Comparison of ENCODE assay signal across 20 mouse cellular contexts in the genomic region with DNA sequence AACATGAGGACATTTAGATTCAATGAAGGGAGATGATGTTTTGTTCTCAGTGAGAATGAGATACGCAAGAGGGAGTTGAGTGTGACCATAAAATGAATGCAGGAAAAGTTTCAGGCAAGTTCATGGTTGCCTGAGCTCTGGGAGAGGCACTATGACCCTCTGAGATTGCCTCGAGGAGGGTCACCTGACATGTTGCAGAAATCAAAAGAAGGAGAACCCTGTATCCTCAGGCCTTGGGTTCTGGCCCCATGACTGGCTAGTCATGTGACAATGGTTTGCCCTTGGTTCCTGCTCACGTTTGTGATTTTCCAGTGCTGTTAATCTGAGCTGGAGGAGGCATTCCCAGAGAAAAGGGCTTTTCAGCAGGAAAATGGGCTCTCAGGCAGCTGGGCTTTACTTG.
A peak's percentile ranks its signal among the peaks of the same experiment; 100 is the strongest.
DNase-seq lines count a peak whose midpoint lies in the region; ATAC-seq and TF ChIP-seq lines count a peak whose summit lies in the region.
"Had no signal": no experiment of that assay in that cellular context is flagged by ENCODE, and none has a peak within 500 bp of the region (broad histone marks: within the 10 kb centered on the region; RNA-seq: fewer than 3 reads in every experiment).

No protein-coding gene starts in this region.

- H3K4me1 ChIP-seq in forebrain, postnatal 0 days (ENCODE audit: insufficient read depth): peaks cover 5% of the 10 kb centered on the region; the same call in 1 of the 2 replicates
- peaks cover 5% of the 10 kb centered on the region; the same call in 1 of the 2 replicates for H3K4me1 ChIP-seq in forebrain, embryonic 13.5 days
- no peaks in the 10 kb centered on the region for H3K4me1 ChIP-seq in kidney, embryonic 15.5 days
- H3K4me1 ChIP-seq: embryonic facial prominence, embryonic 13.5 days; heart, embryonic 10.5 days had no signal

- WGBS in forebrain, postnatal 0 days: 50% methylated on average over 3 of the region's 3 CpGs
- 40% methylated on average over 3 of the region's 3 CpGs for WGBS in forebrain, embryonic 13.5 days
- 46% methylated on average over 3 of the region's 3 CpGs for WGBS in kidney, embryonic 15.5 days

- no peaks in the 10 kb centered on the region for H3K36me3 ChIP-seq in forebrain, postnatal 0 days (ENCODE audit: insufficient read depth)
- no peaks in the 10 kb centered on the region for H3K36me3 ChIP-seq in forebrain, embryonic 13.5 days (ENCODE audit: poor library complexity, severe bottlenecking)
- no peaks in the 10 kb centered on the region for H3K36me3 ChIP-seq in kidney, embryonic 15.5 days
- H3K36me3 ChIP-seq: embryonic facial prominence, embryonic 13.5 days; forebrain, embryonic 12.5 days; heart, embryonic 10.5 days; hindbrain, embryonic 12.5 days had no signal

- no peak for DNase-seq in forebrain, postnatal 0 days
- peak; percentile 61 for DNase-seq in kidney, adult 18-20 months
- DNase-seq in kidney, adult 8-10 months: peak; percentile 60 to 70
- DNase-seq in kidney, postnatal 14 days: peak; percentile 61
- DNase-seq in layer of hippocampus, adult 9-10 months (ENCODE audit: low spot score): no peak
- no peak for DNase-seq in T-cell, adult 2 months (ENCODE audit: low spot score)
- DNase-seq: adrenal gland, postnatal 36 days; cerebellum, adult 8-10 months; cerebellum, postnatal 25 days; gastrocnemius, adult 2 months; gastrocnemius, postnatal 25 days; heart, postnatal 10 days; heart, postnatal 4 days had no signal

- H3K27ac ChIP-seq in forebrain, postnatal 0 days (ENCODE audit: low read depth, low read length): peak overlapping the region; percentile 40; the same call in 1 of the 2 replicates
- H3K27ac ChIP-seq in forebrain, embryonic 13.5 days: no peak overlapping the region
- H3K27ac ChIP-seq in kidney, embryonic 15.5 days: no peak overlapping the region
- H3K27ac ChIP-seq: embryonic facial prominence, embryonic 13.5 days; forebrain, embryonic 12.5 days; gastrocnemius, adult 2 months; heart, embryonic 10.5 days; hindbrain, embryonic 12.5 days had no signal

- H3K27me3 ChIP-seq in forebrain, postnatal 0 days (ENCODE audit: insufficient read depth, low read length): no peaks in the 10 kb centered on the region
- H3K27me3 ChIP-seq in forebrain, embryonic 13.5 days: no peaks in the 10 kb centered on the region
- H3K27me3 ChIP-seq in kidney, embryonic 15.5 days: no peaks in the 10 kb centered on the region
- H3K27me3 ChIP-seq: embryonic facial prominence, embryonic 13.5 days; forebrain, embryonic 12.5 days; hindbrain, embryonic 12.5 days had no signal

- H3K4me2 ChIP-seq in forebrain, postnatal 0 days (ENCODE audit: low read depth): no peak overlapping the region
- H3K4me2 ChIP-seq in forebrain, embryonic 13.5 days: no peak overlapping the region
- H3K4me2 ChIP-seq in kidney, embryonic 15.5 days: no peak overlapping the region
- H3K4me2 ChIP-seq: embryonic facial prominence, embryonic 13.5 days; forebrain, embryonic 12.5 days; hindbrain, embryonic 12.5 days had no signal

- H3K9me3 ChIP-seq in forebrain, postnatal 0 days (ENCODE audit: low read length): no peaks in the 10 kb centered on the region
- no peaks in the 10 kb centered on the region for H3K9me3 ChIP-seq in forebrain, embryonic 13.5 days (replicated peaks)
- H3K9me3 ChIP-seq in kidney, embryonic 15.5 days (replicated peaks): no peaks in the 10 kb centered on the region
- H3K9me3 ChIP-seq: embryonic facial prominence, embryonic 13.5 days; heart, embryonic 10.5 days; hindbrain, embryonic 12.5 days had no signal

- H3K9ac ChIP-seq in forebrain, postnatal 0 days: no peak overlapping the region
- H3K9ac ChIP-seq in forebrain, embryonic 13.5 days: no peak overlapping the region
- no peak overlapping the region for H3K9ac ChIP-seq in kidney, embryonic 15.5 days
- H3K9ac ChIP-seq: embryonic facial prominence, embryonic 13.5 days; forebrain, embryonic 12.5 days; hindbrain, embryonic 12.5 days had no signal

- ATAC-seq in forebrain, postnatal 0 days: no peak
- ATAC-seq in forebrain, embryonic 13.5 days: no peak
- ATAC-seq in kidney, embryonic 15.5 days (replicated peaks; ENCODE audit: low FRiP score): no peak
- ATAC-seq: activated CD4-positive, CD25-positive, alpha-beta regulatory T cell, adult 4 months had no signal

- TF ChIP-seq CTCF in forebrain, postnatal 0 days (IDR thresholded peaks at IDR 0.05; ENCODE audit: low read depth): no peak

- H3K4me3 ChIP-seq in forebrain, postnatal 0 days (ENCODE audit: low read depth, low read length): no peak overlapping the region
- no peak overlapping the region for H3K4me3 ChIP-seq in forebrain, embryonic 13.5 days
- no peak overlapping the region for H3K4me3 ChIP-seq in kidney, embryonic 15.5 days (replicated peaks)
- H3K4me3 ChIP-seq: embryonic facial prominence, embryonic 13.5 days; forebrain, embryonic 12.5 days; gastrocnemius, adult 2 months; heart, embryonic 10.5 days; hindbrain, embryonic 12.5 days had no signal

Comparison
In these comparisons a context has a peak if more than half of its experiments do, and no peak if none do; other contexts are left out.
1. DNase-seq: peak in kidney, adult 18-20 months (single experiment), kidney, adult 8-10 months (2 of 2) and kidney, postnatal 14 days (single experiment); none in forebrain, postnatal 0 days (single experiment), layer of hippocampus, adult 9-10 months (single experiment) and T-cell, adult 2 months (single experiment).